Mouse (Mus musculus): Measurements from ENCODE around the gene Tex22.

Gene Tex22

GRCm38 (mm10) chr12:113100448-113101076 lies 26.3 kb downstream of the Tex22 start:
- intact Hi-C loops (cut with DNase I) = loop anchor here (5.0 kb wide), 1 partner anchor 98 kb away; the partner anchor contains the start of gene Brf1

GRCm38 (mm10) chr12:113101251-113101960 lies 27.1 kb downstream of the Tex22 start:
- intact Hi-C loops (cut with DNase I) = loop anchor here (5.0 kb wide), 1 partner anchor 99 kb away; the partner anchor contains the start of gene Brf1

- intact Hi-C loops (cut with DNase I) = loop anchor here (5.0 kb wide), 1 partner anchor 100 kb away; the partner anchor contains the start of gene Brf1
Observed at GRCm38 (mm10) chr12:113102461-113102860, 28.2 kb downstream of the Tex22 start.

GRCm38 (mm10) chr12:113103846-113104451 lies 29.6 kb downstream of the Tex22 start:
- intact Hi-C loops (cut with DNase I) = loop anchor here (5.0 kb wide), 1 partner anchor 102 kb away; the partner anchor contains the start of gene Brf1

GRCm38 (mm10) chr12:113106386-113106785 lies 32.1 kb downstream of the Tex22 start:
- intact Hi-C loops (cut with DNase I) = no loop called here

- intact Hi-C loops (cut with DNase I) = no loop called here
Observed at GRCm38 (mm10) chr12:113107431-113108124, 33.3 kb downstream of the Tex22 start.

GRCm38 (mm10) chr12:113108528-113109283 lies 34.4 kb downstream of the Tex22 start:
- intact Hi-C loops (cut with DNase I) = no loop called here

- intact Hi-C loops (cut with DNase I) = no loop called here
Observed at GRCm38 (mm10) chr12:113109801-113110200, 35.5 kb downstream of the Tex22 start.

- intact Hi-C loops (cut with DNase I) = no loop called here
Observed at GRCm38 (mm10) chr12:113114141-113114540, 39.8 kb downstream of the Tex22 start.

- intact Hi-C loops (cut with DNase I) = loop anchor here (5.0 kb wide), 1 partner anchor 37 kb away; no protein-coding TSS in a partner anchor
Observed at GRCm38 (mm10) chr12:113114856-113115538, 40.7 kb downstream of the Tex22 start.

- intact Hi-C loops (cut with DNase I) = loop anchor here (5.0 kb wide), 1 partner anchor 33 kb away; no protein-coding TSS in a partner anchor
Observed at GRCm38 (mm10) chr12:113119516-113120410, 45.5 kb downstream of the Tex22 start.

- intact Hi-C loops (cut with DNase I) = no loop called here
Observed at GRCm38 (mm10) chr12:113124726-113125125, 50.4 kb downstream of the Tex22 start.

GRCm38 (mm10) chr12:113130732-113131131 lies 56.4 kb downstream of the Tex22 start:
- intact Hi-C loops (cut with DNase I) = no loop called here

GRCm38 (mm10) chr12:113131601-113132000 lies 57.3 kb downstream of the Tex22 start:
- intact Hi-C loops (cut with DNase I) = no loop called here

- intact Hi-C loops (cut with DNase I) = no loop called here
Observed at GRCm38 (mm10) chr12:113132567-113132966, 58.3 kb downstream of the Tex22 start.

GRCm38 (mm10) chr12:113133260-113133659 lies 59.0 kb downstream of the Tex22 start:
- intact Hi-C loops (cut with DNase I) = no loop called here

- intact Hi-C loops (cut with DNase I) = no loop called here
Observed at GRCm38 (mm10) chr12:113133861-113134403, 59.6 kb downstream of the Tex22 start.

- intact Hi-C loops (cut with DNase I) = no loop called here
Observed at GRCm38 (mm10) chr12:113134502-113134901, 60.2 kb downstream of the Tex22 start.

GRCm38 (mm10) chr12:113135401-113135800 lies 61.1 kb downstream of the Tex22 start:
- intact Hi-C loops (cut with DNase I) = no loop called here
